Mouse (Mus musculus) adrenal gland, adult 18-20 months (tissue): ENCODE measurements around the gene Pank2. TPM values are rescaled to one million over a fixed set of nuclear protein-coding genes. Genes with fewer than 3 reads are reported as not detected.
"Not testable (repeated sequence)": the region's sequence is repeated elsewhere in the genome, so short reads cannot be mapped to it uniquely, and the experiment has no call there.

Experiments
- DNase-seq, 2 experiments: peaks; one replicate each; pipeline ENCODE4 v3.0.0; 2021 to 2022; ENCODE audit warnings: low spot score in 2 of 2
- microRNA-seq, 2 experiments: library from miRNA; unstranded; fragments of <30 nt; microRNA quantifications; one replicate each; pipeline ENCODE4 v1.2.0; 2021; ENCODE audit warnings: borderline number of aligned reads in 2 of 2
- total RNA-seq, 2 experiments: library from RNA; stranded (reverse); gene quantifications; 1 replicate in 1 of 2; 2 replicates in 1 of 2; pipeline ENCODE4 v1.2.3; 2021

The Pank2 gene
- total RNA-seq, 2 experiments from 2014 or later = 44.6 to 57.6 TPM

- DNase-seq = not testable (repeated sequence)
These were observed 58.9 kb downstream of the Pank2 start for GRCm38 (mm10) chr2:131321192-131321591.

GRCm38 (mm10) chr2:131323675-131324074 is 61.4 kb downstream of the Pank2 start:
- no peak for DNase-seq

GRCm38 (mm10) chr2:131326044-131326443 is 63.7 kb downstream of the Pank2 start:
- DNase-seq = no peak

- no peak for DNase-seq
These were observed 66.7 kb downstream of the Pank2 start for GRCm38 (mm10) chr2:131328981-131329380.

DNA sequence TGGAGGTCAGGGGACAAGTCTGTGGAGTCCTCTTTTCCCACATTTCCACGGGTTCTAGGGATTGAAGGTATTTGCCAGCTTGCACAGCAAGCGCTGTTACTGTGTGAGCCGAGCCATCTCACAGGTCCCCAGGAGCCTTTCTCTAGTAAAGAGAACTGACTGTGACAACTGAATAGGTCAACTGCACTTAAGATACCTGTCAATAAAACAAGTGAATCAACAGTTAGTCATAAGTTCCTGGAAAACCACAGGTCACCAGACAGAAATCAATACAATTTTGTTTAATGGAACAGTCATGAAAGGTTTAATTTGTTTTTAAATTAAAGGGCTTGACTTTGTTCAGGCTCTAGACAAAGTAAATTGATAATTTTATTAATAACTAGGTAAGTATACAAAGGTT is 68.3 kb downstream of the Pank2 start:
- no peak for DNase-seq

- no peak for DNase-seq
These were observed 75.3 kb downstream of the Pank2 start for GRCm38 (mm10) chr2:131337602-131338001.

DNA sequence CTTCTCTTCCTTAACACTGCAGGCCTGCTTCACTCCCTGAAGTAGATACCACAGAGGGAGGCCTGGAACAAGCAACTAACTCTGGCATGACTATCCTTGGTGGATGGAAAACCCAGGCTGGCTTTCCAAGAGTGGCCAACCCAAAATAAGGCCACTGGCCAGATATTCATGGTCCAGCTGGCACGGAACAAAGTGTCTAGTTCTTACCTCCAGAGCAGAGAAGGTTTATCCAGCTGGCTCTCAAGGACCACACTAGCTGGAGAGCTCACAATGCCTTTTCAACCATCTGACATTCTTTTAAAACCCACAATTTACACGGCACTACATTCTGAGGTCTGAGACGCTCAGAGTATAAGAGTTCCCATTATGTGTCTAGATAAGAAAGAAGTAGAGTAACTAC is 82.2 kb downstream of the Pank2 start:
- no peak for DNase-seq

- DNase-seq = no peak
These were observed 83.3 kb downstream of the Pank2 start for GRCm38 (mm10) chr2:131345556-131345955.

Small RNA genes within 50 kb of the gene (microRNA-seq; reads per million reads assigned to microRNA genes)
- gene Mir103-2 = 10.4 to 22.7 reads per million in 2 experiments

Other genes with a start within 250 kb of the Pank2 start
- gene Gfra4, start 219.4 kb upstream of the Pank2 start, total RNA-seq = 1 to 10 TPM; 4.8 to 6.0 TPM
- 1 to 10 TPM; 2.2 to 4.8 TPM for gene Adam33, start 198.7 kb upstream of the Pank2 start, total RNA-seq
- 1 to 10 TPM; 5.3 to 5.8 TPM for gene Siglec1, start 175.7 kb upstream of the Pank2 start, total RNA-seq
- 10 to 100 TPM in 1 of 2 experiments, 1 to 10 TPM in 1; 8.4 to 11.1 TPM for gene Hspa12b, start 135.2 kb upstream of the Pank2 start, total RNA-seq
- not detected for gene Gm11037, start 129.0 kb upstream of the Pank2 start, total RNA-seq
- 100 to 1,000 TPM; 103 to 273 TPM for gene 1700037H04Rik, start 102.4 kb upstream of the Pank2 start, total RNA-seq
- 10 to 100 TPM; 51.3 to 63.4 TPM for gene Cenpb, start 82.4 kb upstream of the Pank2 start, total RNA-seq
- 1 to 10 TPM; 4.2 to 5.2 TPM for gene Cdc25b, start 75.5 kb upstream of the Pank2 start, total RNA-seq
- 1 to 10 TPM; 4.5 to 5.6 TPM for gene Spef1, start 75.2 kb upstream of the Pank2 start, total RNA-seq
- gene Ap5s1, start 55.4 kb upstream of the Pank2 start, total RNA-seq = 10 to 100 TPM; 14.9 to 16.3 TPM
- gene Mavs, start 28.4 kb upstream of the Pank2 start, total RNA-seq = 10 to 100 TPM; 42.6 to 56.7 TPM
- gene Rnf24, start 90.4 kb downstream of the Pank2 start, total RNA-seq = 10 to 100 TPM in 1 of 2 experiments, 1 to 10 TPM in 1; 9.2 to 15.1 TPM
- gene Smox, start 229.0 kb downstream of the Pank2 start, total RNA-seq = 10 to 100 TPM; 24.7 to 28.3 TPM